Mouse (Mus musculus) stomach, embryonic 15.5 days (tissue): Measurements from ENCODE around the gene Synj2. TPM values are rescaled to one million over a fixed set of nuclear protein-coding genes. Genes with fewer than 3 reads are reported as not detected.
"Not testable (repeated sequence)": the region's sequence is repeated elsewhere in the genome, so short reads cannot be mapped to it uniquely, and the experiment has no call there.

Experiments used
- ATAC-seq: fragments of 200-750 bp; cut with Nextera tagmentation; 2 replicates; pipeline ENCODE4 v1.8.0; 2017; ENCODE audit warnings: low read depth, moderate number of reproducible peaks, moderate TSS enrichment; ENCODE audit not compliant: insufficient read depth, low FRiP score
- H3K27ac ChIP-seq: fragments of 300-500 bp; sonication (generic); 2 replicates; pipeline ENCODE4 v1.5.1; 2015; ENCODE audit warnings: mild to moderate bottlenecking, inconsistent platforms
- H3K27me3 ChIP-seq: fragments of 300-500 bp; sonication (generic); replicated peaks from 2 replicates; pipeline ENCODE4 v1.6.1; 2015; ENCODE audit warnings: inconsistent platforms
- H3K36me3 ChIP-seq: fragments of 300-500 bp; sonication (generic); 2 replicates; pipeline ENCODE4 v1.6.1; 2015; ENCODE audit warnings: inconsistent platforms
- H3K4me1 ChIP-seq: fragments of 300-500 bp; sonication (generic); 2 replicates; pipeline ENCODE4 v1.6.1; 2015; ENCODE audit warnings: inconsistent platforms
- H3K4me2 ChIP-seq: fragments of 300-500 bp; sonication (generic); 2 replicates; pipeline ENCODE4 v1.6.1; 2015; ENCODE audit warnings: mild to moderate bottlenecking, inconsistent platforms
- H3K4me3 ChIP-seq: fragments of 300-500 bp; sonication (generic); replicated peaks from 2 replicates; pipeline ENCODE4 v1.5.1; 2015; ENCODE audit warnings: inconsistent platforms
- H3K9ac ChIP-seq: fragments of 300-500 bp; sonication (generic); 2 replicates; pipeline ENCODE4 v1.6.1; 2015; ENCODE audit warnings: inconsistent platforms
- H3K9me3 ChIP-seq: fragments of 300-500 bp; sonication (generic); 2 replicates; pipeline ENCODE4 v1.6.1; 2016; ENCODE audit warnings: inconsistent platforms
- WGBS: fragments of 180-500 bp; shearing (Covaris S2); methylation state at CpG from one replicate; pipeline ENCODE4 v1.1.7; 2015; 5-methylcytosine and 5-hydroxymethylcytosine counted together
- polyA plus RNA-seq: library from polyadenylated mRNA; unstranded; fragments of >200 nt; fragmentation: Nextera tagmentation; extraction: Ambion mirVana; gene quantifications from 2 replicates; pipeline ENCODE4 v1.2.1, GENCODE M21; 2015

Synj2 gene
- polyA plus RNA-seq, 1 experiment from 2014 or later = 5.9 TPM

DNA sequence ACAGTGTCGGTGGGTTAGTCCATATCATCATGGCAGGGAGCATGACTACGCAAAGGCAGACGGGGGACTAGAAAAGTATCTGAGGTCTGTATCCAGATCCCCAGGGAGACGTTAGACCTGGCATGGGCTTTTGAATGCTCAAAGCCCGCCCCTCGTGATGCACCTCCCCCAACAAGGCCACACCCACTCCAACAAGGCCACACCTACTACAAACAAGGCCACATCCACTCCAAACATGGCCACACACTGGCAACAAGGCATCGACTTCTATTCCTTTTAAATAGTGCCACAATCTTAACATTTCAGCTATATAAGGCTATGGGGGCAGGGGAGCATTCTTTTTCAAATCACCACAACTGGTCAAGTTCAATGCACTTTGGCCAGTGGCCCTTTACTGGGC is 79.6 kb downstream of the Synj2 start:
- H3K4me1 ChIP-seq = 0 out of 2 replicates have a peak, but pooled peaks cover 4% of the 10 kb centered on the region
- H3K27me3 ChIP-seq = no peaks in the 10 kb centered on the region
- no peak overlapping the region for H3K27ac ChIP-seq
- no peaks in the 10 kb centered on the region for H3K9me3 ChIP-seq
- H3K4me2 ChIP-seq = no peak overlapping the region
- H3K36me3 ChIP-seq = peaks cover 6% of the 10 kb centered on the region
- 69% methylated on average over 7 of the region's 7 CpGs for WGBS
- ATAC-seq = no peak
- H3K4me3 ChIP-seq = no peak overlapping the region
- no peak overlapping the region for H3K9ac ChIP-seq

GRCm38 (mm10) chr17:6021374-6021789 is 80.3 kb downstream of the Synj2 start:
- not testable (repeated sequence) for H3K4me1 ChIP-seq, H3K4me2 ChIP-seq, H3K9ac ChIP-seq, H3K4me3 ChIP-seq, H3K27me3 ChIP-seq, H3K9me3 ChIP-seq, H3K36me3 ChIP-seq, H3K27ac ChIP-seq, ATAC-seq
- 53% methylated on average over 5 of the region's 5 CpGs for WGBS

- H3K36me3 ChIP-seq = peaks cover 24% of the 10 kb centered on the region
- no peaks in the 10 kb centered on the region for H3K4me1 ChIP-seq
- 82% methylated on average over 7 of the region's 7 CpGs for WGBS
- H3K9me3 ChIP-seq = no peaks in the 10 kb centered on the region
- H3K27ac ChIP-seq = no peak overlapping the region
- no peak overlapping the region for H3K9ac ChIP-seq
- no peaks in the 10 kb centered on the region for H3K27me3 ChIP-seq
- no peak overlapping the region for H3K4me2 ChIP-seq
- no peak for ATAC-seq
- H3K4me3 ChIP-seq = no peak overlapping the region
Measured at GRCm38 (mm10) chr17:6025831-6026230, 84.8 kb downstream of the Synj2 start.

DNA sequence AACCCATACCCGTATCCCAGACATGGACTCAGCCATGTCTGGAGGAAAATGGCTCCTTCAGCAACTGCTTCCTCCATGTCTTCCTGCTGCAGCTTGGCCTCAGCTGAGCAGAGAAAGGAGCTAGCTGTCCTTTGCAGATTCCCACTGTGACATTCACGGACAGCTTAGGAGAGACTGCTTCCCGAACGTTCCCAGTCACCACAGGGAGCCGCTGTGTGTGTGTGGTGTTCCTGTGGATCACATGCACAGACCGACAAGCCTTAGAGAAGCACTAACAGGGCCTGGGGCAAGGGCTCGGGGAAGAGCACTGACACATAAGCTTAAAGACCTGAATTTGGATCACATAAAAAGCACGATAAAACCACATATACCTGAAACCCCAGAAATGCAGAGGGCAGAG is 94.6 kb downstream of the Synj2 start:
- Histone ChIP-seq H3K4me1 (no peaks in the 10 kb centered on the region), H3K9ac (no peak overlapping the region), H3K9me3 (no peaks in the 10 kb centered on the region), H3K4me2 (no peak overlapping the region), H3K4me3 (no peak overlapping the region), H3K27ac (no peak overlapping the region), H3K36me3 (0 out of 2 replicates have a peak, but pooled peaks cover 7% of the 10 kb centered on the region), H3K27me3 (no peaks in the 10 kb centered on the region)
- WGBS = 61% methylated on average over 8 of the region's 8 CpGs
- ATAC-seq = no peak

GRCm38 (mm10) chr17:6036458-6036857 is 95.4 kb downstream of the Synj2 start:
- Histone ChIP-seq H3K9ac (no peak overlapping the region), H3K36me3 (0 out of 2 replicates have a peak, but pooled peaks cover 7% of the 10 kb centered on the region), H3K4me2 (no peak overlapping the region), H3K4me1 (no peaks in the 10 kb centered on the region), H3K27me3 (no peaks in the 10 kb centered on the region), H3K4me3 (no peak overlapping the region), H3K27ac (peak overlapping the region; percentile 48; the same call in 1 of the 2 replicates), H3K9me3 (no peaks in the 10 kb centered on the region)
- WGBS = 75% methylated on average over 8 of the region's 8 CpGs
- ATAC-seq = peak; percentile 60; the same call in 1 of the 2 replicates

DNA sequence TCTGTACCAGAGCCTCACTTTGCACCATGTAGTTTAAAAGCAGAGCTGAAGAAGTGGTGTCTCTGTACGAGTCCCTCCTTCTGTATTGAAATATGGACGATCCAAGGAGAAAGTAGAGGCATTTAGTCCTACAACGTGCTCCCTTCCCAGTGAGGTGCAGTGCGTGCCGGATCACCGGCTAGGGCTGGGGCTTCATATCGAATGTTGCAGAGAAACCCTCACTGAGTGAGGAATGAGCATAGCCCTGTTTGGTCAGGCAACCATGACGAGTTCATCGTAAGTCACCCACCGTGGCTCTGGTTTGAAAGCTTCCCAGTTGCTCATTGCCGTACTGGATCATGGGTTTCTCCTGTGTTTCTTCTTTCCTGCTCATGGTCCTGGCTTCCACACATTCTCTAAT is 95.8 kb downstream of the Synj2 start:
- Histone ChIP-seq H3K9me3 (no peaks in the 10 kb centered on the region), H3K27ac (no peak overlapping the region), H3K4me3 (no peak overlapping the region), H3K9ac (no peak overlapping the region), H3K4me1 (no peaks in the 10 kb centered on the region), H3K4me2 (no peak overlapping the region), H3K36me3 (0 out of 2 replicates have a peak, but pooled peaks cover 7% of the 10 kb centered on the region), H3K27me3 (no peaks in the 10 kb centered on the region)
- no peak for ATAC-seq
- WGBS = 89% methylated on average over 11 of the region's 11 CpGs

GRCm38 (mm10) chr17:6037507-6037906 is 96.4 kb downstream of the Synj2 start:
- no peaks in the 10 kb centered on the region for H3K4me1 ChIP-seq
- whole genome bisulfite sequencing = 85% methylated on average over 10 of the region's 10 CpGs
- no peak for ATAC-seq
- 0 out of 2 replicates have a peak, but pooled peaks cover 7% of the 10 kb centered on the region for H3K36me3 ChIP-seq
- H3K27me3 ChIP-seq = no peaks in the 10 kb centered on the region
- no peak overlapping the region for H3K4me2 ChIP-seq
- H3K9ac ChIP-seq = no peak overlapping the region
- H3K9me3 ChIP-seq = no peaks in the 10 kb centered on the region
- H3K27ac ChIP-seq = no peak overlapping the region
- no peak overlapping the region for H3K4me3 ChIP-seq

- ATAC-seq = no peak
Measured at GRCm38 (mm10) chr17:6052801-6053200, 111.7 kb downstream of the Synj2 start.

GRCm38 (mm10) chr17:6054934-6055355 is 113.9 kb downstream of the Synj2 start:
- 0 out of 2 replicates have a peak, but pooled peaks cover 3% of the 10 kb centered on the region for H3K36me3 ChIP-seq
- no peak for ATAC-seq
- no peaks in the 10 kb centered on the region for H3K9me3 ChIP-seq
- H3K27me3 ChIP-seq = no peaks in the 10 kb centered on the region
- H3K4me3 ChIP-seq = no peak overlapping the region
- 24% methylated on average over 5 of the region's 5 CpGs for WGBS
- no peaks in the 10 kb centered on the region for H3K4me1 ChIP-seq
- H3K4me2 ChIP-seq = no peak overlapping the region
- H3K9ac ChIP-seq = no peak overlapping the region
- no peak overlapping the region for H3K27ac ChIP-seq

More at GRCm38 (mm10) chr17:6052801-6053200, 111.7 kb downstream of the Synj2 start:
- Histone ChIP-seq H3K9me3 (no peaks in the 10 kb centered on the region), H3K4me2 (no peak overlapping the region), H3K4me3 (no peak overlapping the region), H3K36me3 (0 out of 2 replicates have a peak, but pooled peaks cover 3% of the 10 kb centered on the region), H3K27ac (no peak overlapping the region), H3K4me1 (no peaks in the 10 kb centered on the region), H3K9ac (no peak overlapping the region), H3K27me3 (no peaks in the 10 kb centered on the region)
- WGBS = 67% methylated on average over 4 of the region's 4 CpGs

DNA sequence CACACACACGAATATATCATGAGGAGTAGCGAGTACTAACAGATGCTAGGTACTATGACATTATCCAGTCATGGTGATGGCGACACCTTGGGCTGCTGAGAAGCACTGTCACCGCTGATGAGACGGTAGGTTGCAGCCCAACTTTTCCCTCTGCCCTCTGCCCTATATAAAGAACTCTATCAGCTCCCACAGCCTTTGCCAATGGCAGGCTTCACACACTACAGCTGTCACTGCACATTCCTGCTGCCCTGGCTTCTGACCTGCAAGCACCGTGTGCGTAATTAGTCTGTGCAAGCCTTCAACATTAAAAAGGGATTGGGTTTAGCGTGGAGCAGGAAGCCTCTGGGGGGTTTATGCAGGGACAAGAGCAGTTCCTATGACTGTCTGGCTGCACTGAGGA is 121.7 kb downstream of the Synj2 start:
- no peak for ATAC-seq
- peaks cover 25% of the 10 kb centered on the region for H3K36me3 ChIP-seq
- H3K9me3 ChIP-seq = no peaks in the 10 kb centered on the region
- no peaks in the 10 kb centered on the region for H3K27me3 ChIP-seq
- 79% methylated on average over 8 of the region's 8 CpGs for WGBS
- no peak overlapping the region for H3K9ac ChIP-seq
- H3K4me1 ChIP-seq = no peaks in the 10 kb centered on the region
- no peak overlapping the region for H3K4me2 ChIP-seq
- H3K4me3 ChIP-seq = no peak overlapping the region
- H3K27ac ChIP-seq = no peak overlapping the region

DNA sequence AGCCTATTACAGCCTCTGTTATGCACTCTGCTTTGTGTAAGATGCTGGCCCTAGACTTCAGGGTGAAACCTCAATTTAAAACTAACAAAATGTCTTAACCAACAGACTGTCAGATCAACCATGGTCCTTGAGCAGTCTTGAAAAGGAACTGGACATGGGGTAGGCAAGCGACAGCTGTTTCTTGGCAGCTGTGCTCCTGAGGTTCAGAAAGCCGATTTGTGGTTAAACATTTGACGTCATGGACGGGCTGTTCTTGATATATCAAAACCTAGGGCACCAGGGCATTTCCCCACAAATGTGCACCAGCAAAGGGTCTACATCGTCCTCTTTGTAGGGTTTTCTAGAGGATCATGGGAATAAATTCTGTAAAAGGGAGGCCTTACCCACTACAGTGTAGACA is 122.5 kb downstream of the Synj2 start:
- no peak overlapping the region for H3K4me2 ChIP-seq
- no peak overlapping the region for H3K4me3 ChIP-seq
- no peak for ATAC-seq
- peaks cover 25% of the 10 kb centered on the region for H3K36me3 ChIP-seq
- no peaks in the 10 kb centered on the region for H3K4me1 ChIP-seq
- H3K27me3 ChIP-seq = no peaks in the 10 kb centered on the region
- H3K9ac ChIP-seq = no peak overlapping the region
- no peaks in the 10 kb centered on the region for H3K9me3 ChIP-seq
- H3K27ac ChIP-seq = no peak overlapping the region
- 84% methylated on average over 5 of the region's 5 CpGs for WGBS

DNA sequence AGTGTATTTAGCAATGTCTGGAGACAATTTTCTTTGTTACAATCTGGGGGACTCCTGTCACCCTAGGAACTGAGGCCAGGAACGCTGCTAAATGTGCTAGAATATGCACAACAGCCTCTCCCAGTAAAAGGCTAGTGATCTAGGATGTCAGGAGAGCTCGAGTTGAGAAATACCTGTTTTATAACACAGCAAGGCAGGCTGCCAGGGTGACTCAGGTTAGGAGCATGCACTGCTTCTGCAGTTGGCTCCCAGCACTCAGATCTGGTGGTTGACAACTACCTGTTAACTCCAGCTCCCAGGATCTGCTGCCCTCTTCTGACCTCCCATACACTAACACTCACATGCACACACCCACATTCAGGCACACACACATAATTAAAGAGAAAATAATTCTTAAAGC is 124.9 kb downstream of the Synj2 start:
- Histone ChIP-seq H3K9me3 (no peaks in the 10 kb centered on the region), H3K4me1 (no peaks in the 10 kb centered on the region), H3K4me3 (no peak overlapping the region), H3K4me2 (no peak overlapping the region), H3K27ac (no peak overlapping the region), H3K9ac (no peak overlapping the region), H3K27me3 (no peaks in the 10 kb centered on the region), H3K36me3 (peaks cover 25% of the 10 kb centered on the region)
- ATAC-seq = no peak
- WGBS = 83% methylated on average over 2 of the region's 2 CpGs

GRCm38 (mm10) chr17:6067613-6068012 is 126.5 kb downstream of the Synj2 start:
- 92% methylated on average over 7 of the region's 7 CpGs for WGBS
- Histone ChIP-seq H3K9me3 (no peaks in the 10 kb centered on the region), H3K9ac (no peak overlapping the region), H3K27me3 (no peaks in the 10 kb centered on the region), H3K36me3 (peaks cover 25% of the 10 kb centered on the region), H3K4me1 (no peaks in the 10 kb centered on the region), H3K27ac (no peak overlapping the region), H3K4me2 (no peak overlapping the region), H3K4me3 (no peak overlapping the region)
- ATAC-seq = no peak
